Mouse (Mus musculus): ENCODE measurements at regions not wholly inside any gene's neighbourhood (a gene's known extent, or its start where the extent isn't known, plus 50 kb on each side); places are given as distances from the start of the nearest gene placed in this dataset.

- DNase-seq (ENCODE audit: low spot score), result peak; percentile 12
Measured at GRCm38 (mm10) chr2:95232135-95232772, 794.3 kb upstream of the Api5 start.

GRCm38 (mm10) chr2:95231739-95232134, 793.8 kb upstream of the Api5 start:
- no peak for DNase-seq (ENCODE audit: low spot score)

GRCm38 (mm10) chr2:95229386-95229785, 791.5 kb upstream of the Api5 start:
- DNase-seq (ENCODE audit: low spot score), result no peak

DNA sequence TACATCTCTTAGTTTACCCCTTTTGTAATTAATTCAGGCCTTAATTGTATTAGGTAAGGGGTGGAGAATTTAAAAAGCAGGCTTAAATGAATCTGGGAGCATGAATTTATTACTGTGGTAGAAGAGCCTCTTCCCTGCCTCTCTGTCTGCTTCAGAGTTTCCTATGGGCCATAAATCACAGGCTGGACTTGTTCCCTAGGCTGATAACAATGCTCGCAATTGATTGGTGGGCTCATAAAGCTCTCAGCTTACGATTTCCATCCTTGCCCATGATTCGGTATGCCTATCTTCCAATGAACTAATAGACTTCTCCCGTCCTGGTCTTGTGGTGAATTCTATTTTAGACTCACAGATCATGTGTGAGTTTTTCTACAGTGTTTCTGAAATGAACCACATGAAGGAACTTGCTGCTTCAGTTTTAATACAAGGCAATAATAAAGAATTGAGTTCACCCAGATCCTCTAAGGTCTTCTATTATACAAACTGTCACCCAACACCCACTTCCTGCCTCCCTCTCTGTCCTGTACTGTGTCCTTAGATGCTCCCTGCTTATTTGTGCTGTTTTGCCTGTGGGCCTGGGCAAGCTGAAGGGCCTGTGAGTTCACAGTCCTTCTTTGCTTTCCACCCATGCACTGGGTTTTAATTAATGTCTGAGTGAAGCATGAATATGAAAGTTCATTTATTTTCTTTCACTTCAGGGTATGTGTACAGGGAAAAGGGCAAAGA, 772.4 kb upstream of the Api5 start:
- no peak for DNase-seq (ENCODE audit: low spot score)
